Mouse (Mus musculus) limb, embryonic 14.5 days (tissue): ENCODE results near the gene Enpep. TPM values are rescaled to one million over a fixed set of nuclear protein-coding genes. Genes with fewer than 3 reads are reported as not detected.
A peak's percentile ranks its signal among the peaks of the same experiment; 100 is the strongest.

Source experiments
- ATAC-seq: fragments of 200-750 bp; cut with Nextera tagmentation; 2 replicates; pipeline ENCODE4 v1.8.0; 2017; ENCODE audit warnings: low read depth, moderate number of reproducible peaks, moderate TSS enrichment; ENCODE audit not compliant: low FRiP score
- DNase-seq: peaks from one replicate; pipeline ENCODE4 v3.0.0-alpha.2; 2015; ENCODE audit warnings: low spot score
- H3K27ac ChIP-seq: fragments of 300-500 bp; sonication (generic); replicated peaks from 2 replicates; pipeline ENCODE4 v1.5.1; 2014; ENCODE audit warnings: low read depth, mild to moderate bottlenecking, low read length, moderate library complexity, mixed read lengths
- H3K27me3 ChIP-seq: fragments of 300-500 bp; sonication (generic); 2 replicates; pipeline ENCODE4 v1.6.1; 2014; ENCODE audit warnings: low read length, mixed read lengths; ENCODE audit not compliant: control insufficient read depth, insufficient read depth
- H3K36me3 ChIP-seq: fragments of 300-500 bp; sonication (generic); 2 replicates; pipeline ENCODE4 v1.6.1; 2014; ENCODE audit warnings: mild to moderate bottlenecking, low read length, moderate library complexity, mixed read lengths; ENCODE audit not compliant: control insufficient read depth, insufficient read depth
- H3K4me1 ChIP-seq: fragments of 300-500 bp; sonication (generic); 2 replicates; pipeline ENCODE4 v1.6.1; 2014; ENCODE audit warnings: antibody characterized with exemption, low read length, mixed read lengths; ENCODE audit not compliant: control insufficient read depth, insufficient read depth
- H3K4me2 ChIP-seq: fragments of 300-500 bp; sonication (generic); replicated peaks from 2 replicates; pipeline ENCODE4 v1.6.1; 2014; ENCODE audit warnings: low read depth, mild to moderate bottlenecking, low read length, moderate library complexity; ENCODE audit not compliant: severe bottlenecking
- H3K4me3 ChIP-seq: fragments of 300-500 bp; sonication (generic); replicated peaks from 2 replicates; pipeline ENCODE4 v1.5.1; 2014; ENCODE audit warnings: low read length
- H3K9ac ChIP-seq: fragments of 300-500 bp; sonication (generic); 2 replicates; pipeline ENCODE4 v1.6.1; 2014; ENCODE audit warnings: mild to moderate bottlenecking, low read depth, low read length, moderate library complexity; ENCODE audit not compliant: severe bottlenecking
- H3K9me3 ChIP-seq: fragments of 300-500 bp; sonication (generic); 2 replicates; pipeline ENCODE4 v1.6.1; 2016; ENCODE audit warnings: low read length; ENCODE audit not compliant: control insufficient read depth
- POLR2A ChIP-seq: fragments of 200-500 bp; IDR thresholded peaks from 2 replicates; pipeline ENCODE4 v1.8.0; 2012; ENCODE audit warnings: inconsistent platforms, mild to moderate bottlenecking, moderate library complexity, borderline replicate concordance; ENCODE audit not compliant: insufficient read depth, insufficient read length; ENCODE audit errors: extremely low read depth
- WGBS: fragments of 180-500 bp; shearing (Covaris S2); extraction: QIAGEN DNeasy Blood & Tissue Kit; methylation state at CpG from one replicate; pipeline ENCODE4 v1.1.7; 2014; 5-methylcytosine and 5-hydroxymethylcytosine counted together
- polyA plus RNA-seq, 2 experiments: library from polyadenylated mRNA; depleted of rRNA in 1 of 2; stranded (reverse) in 1 of 2; unstranded in 1 of 2; fragments of >200 nt; fragmentation: Nextera tagmentation in 1 of 2; extraction: Ambion mirVana in 1 of 2; gene quantifications; 2 replicates each; pipeline versions ENCODE4 v1.2.1 to v1.2.3; 2012 to 2014

The Enpep gene
- polyA plus RNA-seq, 2 experiments = 1.7 to 3.1 TPM

- no peak overlapping the region; the same call in 1 of the 2 replicates for H3K4me3 ChIP-seq
- H3K9ac ChIP-seq = no peak overlapping the region
- no peaks in the 10 kb centered on the region for H3K4me1 ChIP-seq
- no peak overlapping the region for H3K27ac ChIP-seq
- 35% methylated on average over 13 of the region's 13 CpGs for WGBS
- DNase-seq (no peak), ATAC-seq (no peak)
- H3K27me3 ChIP-seq = no peaks in the 10 kb centered on the region
- H3K9me3 ChIP-seq = no peaks in the 10 kb centered on the region
- H3K4me2 ChIP-seq = peak overlapping the region; percentile 19; the same call in 1 of the 2 replicates
- no peak for TF ChIP-seq POLR2A
- H3K36me3 ChIP-seq = no peaks in the 10 kb centered on the region
Measured at GRCm38 (mm10) chr3:129270044-129270443, 62.5 kb downstream of the Enpep start.

- H3K9me3 ChIP-seq = no peaks in the 10 kb centered on the region
- no peak for TF ChIP-seq POLR2A
- DNase-seq (no peak), ATAC-seq (no peak)
- no peak overlapping the region for H3K27ac ChIP-seq
- H3K4me1 ChIP-seq = no peaks in the 10 kb centered on the region
- no peak overlapping the region for H3K4me3 ChIP-seq
- no peaks in the 10 kb centered on the region for H3K27me3 ChIP-seq
- H3K9ac ChIP-seq = no peak overlapping the region
- H3K36me3 ChIP-seq = no peaks in the 10 kb centered on the region
- 71% methylated on average over 12 of the region's 12 CpGs for WGBS
- H3K4me2 ChIP-seq = no peak overlapping the region
Measured at GRCm38 (mm10) chr3:129268886-129269683, 63.4 kb downstream of the Enpep start.

DNA sequence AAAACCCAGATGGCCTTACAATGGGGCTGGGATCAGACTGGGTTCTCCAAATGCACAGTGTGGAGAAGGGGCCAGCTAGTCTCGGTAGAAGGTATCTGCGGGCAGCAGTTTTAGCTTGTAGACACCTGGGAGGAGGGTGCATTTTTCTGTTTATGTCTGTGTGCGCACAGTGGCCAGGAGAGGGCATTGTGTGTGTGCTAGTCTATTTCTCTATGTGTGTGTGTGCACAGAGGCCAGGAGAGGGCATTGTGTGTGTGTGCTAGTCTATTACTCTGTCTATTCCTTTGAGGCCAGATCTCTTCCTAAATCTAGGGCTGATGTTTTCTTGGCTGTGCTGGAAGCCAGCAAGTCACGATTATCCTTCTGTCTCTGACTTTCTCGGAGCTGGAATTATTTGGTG, 74.0 kb downstream of the Enpep start:
- 81% methylated on average over 5 of the region's 5 CpGs for WGBS
- Histone ChIP-seq H3K9ac (no peak overlapping the region), H3K4me1 (no peaks in the 10 kb centered on the region), H3K9me3 (no peaks in the 10 kb centered on the region), H3K27me3 (0 out of 2 replicates have a peak, but pooled peaks cover 4% of the 10 kb centered on the region), H3K27ac (no peak overlapping the region), H3K4me2 (no peak overlapping the region), H3K4me3 (no peak overlapping the region), H3K36me3 (no peaks in the 10 kb centered on the region)
- DNase-seq (no peak), ATAC-seq (no peak)
- TF ChIP-seq POLR2A = no peak

DNA sequence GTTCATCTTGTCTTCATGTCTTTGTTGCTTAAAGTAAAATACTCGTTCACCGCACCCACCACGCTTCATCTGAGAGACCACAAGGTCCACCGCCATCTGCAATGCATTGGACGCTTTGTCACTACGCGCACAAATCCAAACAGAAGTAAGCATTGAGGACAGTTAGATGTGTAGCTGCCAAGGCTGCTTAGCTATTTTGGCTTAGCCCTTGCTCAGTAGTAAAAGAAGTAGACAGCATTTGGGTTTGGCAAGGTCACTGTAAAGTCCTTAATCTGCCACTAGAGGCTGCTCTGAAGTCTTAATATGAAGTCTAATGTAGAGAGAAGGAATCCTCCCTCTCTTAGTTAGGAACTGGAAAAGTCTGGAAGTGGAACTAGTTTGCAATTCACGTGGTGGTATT, 75.8 kb downstream of the Enpep start:
- Histone ChIP-seq H3K9ac (no peak overlapping the region), H3K27ac (no peak overlapping the region), H3K9me3 (no peaks in the 10 kb centered on the region), H3K36me3 (no peaks in the 10 kb centered on the region), H3K4me2 (peak overlapping the region; percentile 34; the same call in 1 of the 2 replicates), H3K4me1 (no peaks in the 10 kb centered on the region), H3K4me3 (0 out of 2 replicates have a peak overlapping the region, but pooled peaks have one; percentile 13), H3K27me3 (0 out of 2 replicates have a peak, but pooled peaks cover 4% of the 10 kb centered on the region)
- DNase-seq = peak; percentile 57
- TF ChIP-seq POLR2A = no peak
- WGBS = 68% methylated on average over 8 of the region's 8 CpGs
- no peak for ATAC-seq

DNA sequence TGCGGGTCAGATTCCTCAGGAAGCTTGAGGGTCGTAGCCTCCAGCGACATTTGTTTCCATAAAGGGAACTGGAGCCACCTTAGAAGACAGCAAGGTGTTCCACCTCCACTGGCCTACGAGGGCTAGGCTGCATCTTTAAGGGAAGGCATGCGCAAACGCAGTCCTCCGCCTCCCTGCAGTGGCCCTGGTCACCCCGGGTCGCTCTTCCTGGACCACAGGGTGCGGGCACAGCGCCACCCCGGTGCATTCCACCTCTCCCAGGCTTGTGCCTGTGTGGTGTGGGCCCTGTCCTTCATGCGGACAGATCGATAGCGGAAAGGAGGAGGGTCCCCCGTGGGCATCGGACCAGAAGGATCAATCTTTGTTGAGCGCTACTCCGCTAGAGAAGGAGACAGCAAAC, 76.2 kb downstream of the Enpep start:
- H3K9ac ChIP-seq = 0 out of 2 replicates have a peak overlapping the region, but pooled peaks have one; percentile 28
- no peaks in the 10 kb centered on the region for H3K4me1 ChIP-seq
- DNase-seq (no peak), ATAC-seq (no peak)
- no peak for TF ChIP-seq POLR2A
- H3K4me3 ChIP-seq = peak overlapping the region; percentile 13; the same call in 1 of the 2 replicates
- no peaks in the 10 kb centered on the region for H3K9me3 ChIP-seq
- H3K27ac ChIP-seq = no peak overlapping the region
- H3K27me3 ChIP-seq = 0 out of 2 replicates have a peak, but pooled peaks cover 4% of the 10 kb centered on the region
- 53% methylated on average over 19 of the region's 19 CpGs for WGBS
- H3K4me2 ChIP-seq = peak overlapping the region; percentile 34
- no peaks in the 10 kb centered on the region for H3K36me3 ChIP-seq
